Mouse (Mus musculus): ENCODE measurements around the gene Zfp951. TPM values are rescaled to one million over a fixed set of nuclear protein-coding genes. Genes with fewer than 3 reads are reported as not detected.

Gene Zfp951
- polyA plus RNA-seq, 1 experiment from 2014 or later: 0.80 TPM

Other genes with a start within 250 kb of the Zfp951 start
- gene Abcg3, start 122.6 kb upstream of the Zfp951 start, polyA plus RNA-seq (2015; fragmentation: Nextera tagmentation; extraction: Ambion mirVana): 1.1 and 1.3 TPM in 2 replicates